ENCODE assay signal across 8 mouse cellular contexts in the genomic region with DNA sequence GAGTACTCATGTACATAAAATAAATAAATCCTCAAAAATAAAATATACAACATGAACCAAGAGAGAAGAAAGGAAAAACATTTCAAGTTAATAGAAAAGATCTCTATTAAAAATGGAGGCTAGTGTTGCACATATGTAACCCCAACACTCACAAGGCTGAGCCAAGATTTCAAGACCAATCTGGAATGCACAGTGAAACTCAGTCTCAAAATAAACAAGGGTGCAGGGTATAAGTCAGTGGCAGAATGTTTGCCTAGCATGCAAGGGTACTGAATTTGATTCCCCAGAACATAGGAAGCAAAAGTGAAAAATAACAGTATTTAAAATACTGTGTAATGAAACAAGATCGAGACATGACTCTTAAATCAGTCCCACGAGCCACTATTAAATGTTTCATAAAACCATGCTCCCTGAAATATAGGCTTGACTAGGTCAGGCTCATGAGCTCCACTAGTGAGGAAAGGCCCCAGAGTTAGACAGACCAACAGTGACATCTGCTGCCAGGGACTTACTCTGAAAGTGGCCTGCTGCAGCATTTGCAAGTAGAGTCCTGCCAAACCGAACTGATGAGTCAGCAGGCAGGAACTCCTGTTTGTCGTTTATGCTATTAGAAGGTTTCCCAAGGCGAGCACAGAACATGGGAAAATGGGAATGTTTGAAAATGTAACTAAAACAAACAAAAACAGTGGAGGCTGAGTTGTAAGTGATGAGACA.
DNase-seq lines count a peak whose midpoint lies in the region; ATAC-seq and TF ChIP-seq lines count a peak whose summit lies in the region.

No protein-coding gene starts in this region.

- no peak overlapping the region for H3K27ac ChIP-seq in midbrain, postnatal 0 days (ENCODE audit: low read depth, low read length)

- H3K4me3 ChIP-seq in midbrain, postnatal 0 days (ENCODE audit: low read depth, low read length) = no peak overlapping the region

- peak; percentile 67 for TF ChIP-seq CTCF in midbrain, postnatal 0 days (IDR thresholded peaks at IDR 0.05)

- DNase-seq in Muller cell, postnatal 12 days (ENCODE audit: inconsistent ontology term) = peak; percentile 85
- peak; percentile 68 for DNase-seq in brain, adult 2 months (ENCODE audit: low read depth, low spot score)
- DNase-seq in gastrocnemius, postnatal 14 days = peak; percentile 80
- DNase-seq in kidney, adult 11 months = peak; percentile 35
- peak; percentile 20 to 69 for DNase-seq in left cerebral cortex, postnatal 25 days (ENCODE audit: low spot score in 2 of 2)
- peak; percentile 55 for DNase-seq in midbrain, postnatal 0 days (ENCODE audit: low spot score)
- peak; percentile 30 for DNase-seq in urinary bladder, adult 2 months (ENCODE audit: low spot score)

- no peaks in the 10 kb centered on the region for H3K4me1 ChIP-seq in midbrain, postnatal 0 days (ENCODE audit: insufficient read depth, low read length)

- ATAC-seq in midbrain, postnatal 0 days (ENCODE audit: low FRiP score) = 0 out of 2 replicates have a peak, but pooled peaks have one; percentile 50
- ATAC-seq in granulocyte monocyte progenitor cell, adult 5-6 weeks (replicated peaks; ENCODE audit: poor library complexity, severe bottlenecking) = no peak

- H3K9me3 ChIP-seq in midbrain, postnatal 0 days (ENCODE audit: low read length) = no peaks in the 10 kb centered on the region

- H3K4me2 ChIP-seq in midbrain, postnatal 0 days (ENCODE audit: low read depth, low read length, poor library complexity, severe bottlenecking) = no peak overlapping the region

- 47% methylated on average over 5 of the region's 5 CpGs for WGBS in midbrain, postnatal 0 days

- no peaks in the 10 kb centered on the region for H3K36me3 ChIP-seq in midbrain, postnatal 0 days (ENCODE audit: insufficient read depth, low read length)

- intact Hi-C loops in gastrocnemius, postnatal 14 days (cut with DNase I; ENCODE audit: low total_unique reads) = no loop called here
- intact Hi-C loops in left cerebral cortex, postnatal 25 days (cut with DNase I) = loop anchor here (5.0 kb wide), 3 partner anchors 95 to 925 kb away; no protein-coding TSS in a partner anchor

- H3K9ac ChIP-seq in midbrain, postnatal 0 days (replicated peaks; ENCODE audit: low read length, poor library complexity, severe bottlenecking) = no peak overlapping the region

- H3K27me3 ChIP-seq in midbrain, postnatal 0 days (ENCODE audit: insufficient read depth, low read length) = no peaks in the 10 kb centered on the region

Comparison
In these comparisons a context has a peak if more than half of its experiments do, and no peak if none do; other contexts are left out.
1. DNase-seq: peak in every context shown above with its lines; median percentile 85 in Muller cell, postnatal 12 days; 80 in gastrocnemius, postnatal 14 days; 68 in brain, adult 2 months; 55 in midbrain, postnatal 0 days; 44 in left cerebral cortex, postnatal 25 days; 35 in kidney, adult 11 months; 30 in urinary bladder, adult 2 months.